Mouse (Mus musculus) ES-E14 (cell line): ENCODE measurements around the gene Zcchc12.

Experiments used
- CHD2 ChIP-seq: IDR thresholded peaks from 2 replicates; pipeline ENCODE4 v1.6.1; 2014; ENCODE audit warnings: mild to moderate bottlenecking, low read depth, low read length, inconsistent platforms
- HCFC1 ChIP-seq: IDR thresholded peaks from 2 replicates; pipeline ENCODE4 v1.6.1; 2012; ENCODE audit warnings: low read length, inconsistent platforms, borderline replicate concordance; ENCODE audit not compliant: insufficient read depth
- MAFK ChIP-seq: IDR thresholded peaks from 2 replicates; pipeline ENCODE4 v1.6.1; 2014; ENCODE audit warnings: mild to moderate bottlenecking, low read depth, low read length, inconsistent platforms; ENCODE audit not compliant: insufficient read depth
- ZC3H11A ChIP-seq: IDR thresholded peaks from 2 replicates; pipeline ENCODE4 v1.6.1; 2012; ENCODE audit warnings: low read depth, mild to moderate bottlenecking, inconsistent platforms, low read length, borderline replicate concordance
- ZNF384 ChIP-seq: IDR thresholded peaks from 2 replicates; pipeline ENCODE4 v1.6.1; 2012; ENCODE audit warnings: low read depth, low read length, inconsistent platforms

DNA sequence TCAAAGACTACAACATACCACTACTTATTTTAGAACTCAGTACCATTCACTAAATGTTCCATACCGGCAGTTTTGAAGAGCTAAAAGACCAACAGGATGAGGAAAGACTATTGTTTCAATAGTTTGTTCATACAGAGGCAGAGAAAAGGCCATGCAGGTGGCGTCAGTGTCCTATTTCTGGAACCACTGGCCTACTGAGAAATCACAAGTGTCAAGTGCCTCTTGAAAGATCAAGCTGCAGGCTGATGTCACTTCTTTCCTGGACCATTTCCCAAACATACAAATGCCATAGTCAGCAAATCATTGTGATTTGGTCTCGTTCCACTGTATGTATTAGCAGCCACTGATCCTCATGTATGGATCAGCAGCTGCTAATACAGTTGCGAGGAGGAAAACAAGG is 49.0 kb upstream of the Zcchc12 start:
- TF ChIP-seq HCFC1 (no peak), ZNF384 (no peak), ZC3H11A (no peak), MAFK (no peak), CHD2 (no peak)
